Mouse (Mus musculus) heart, embryonic 13.5 days (tissue): ENCODE results near the gene Prkag1. TPM values are rescaled to one million over a fixed set of nuclear protein-coding genes. Genes with fewer than 3 reads are reported as not detected.

Experiments
- ATAC-seq: fragments of 200-750 bp; cut with Nextera tagmentation; 2 replicates; pipeline ENCODE4 v1.8.0; 2017; ENCODE audit warnings: moderate TSS enrichment; ENCODE audit not compliant: insufficient number of reproducible peaks, low FRiP score, low TSS enrichment; ENCODE audit errors: extremely low read depth
- H3K27ac ChIP-seq: fragments of 300-500 bp; sonication (generic); replicated peaks from 2 replicates; pipeline ENCODE4 v1.5.1; 2015; ENCODE audit warnings: moderate library complexity, mild to moderate bottlenecking, inconsistent platforms
- H3K27me3 ChIP-seq: fragments of 300-500 bp; sonication (generic); replicated peaks from 2 replicates; pipeline ENCODE4 v1.6.1; 2015; ENCODE audit warnings: mild to moderate bottlenecking, inconsistent platforms
- H3K36me3 ChIP-seq: fragments of 300-500 bp; sonication (generic); 2 replicates; pipeline ENCODE4 v1.6.1; 2015; ENCODE audit warnings: mild to moderate bottlenecking, inconsistent platforms
- H3K4me1 ChIP-seq: fragments of 300-500 bp; sonication (generic); 2 replicates; pipeline ENCODE4 v1.6.1; 2015; ENCODE audit warnings: inconsistent platforms
- H3K4me2 ChIP-seq: fragments of 300-500 bp; sonication (generic); 2 replicates; pipeline ENCODE4 v1.6.1; 2015; ENCODE audit warnings: inconsistent platforms, mild to moderate bottlenecking, moderate library complexity
- H3K4me3 ChIP-seq: fragments of 300-500 bp; sonication (generic); 2 replicates; pipeline ENCODE4 v1.5.1; 2015; ENCODE audit warnings: moderate library complexity, mild to moderate bottlenecking, inconsistent platforms
- H3K9ac ChIP-seq: fragments of 300-500 bp; sonication (generic); 2 replicates; pipeline ENCODE4 v1.6.1; 2015; ENCODE audit warnings: inconsistent platforms, mild to moderate bottlenecking, moderate library complexity
- H3K9me3 ChIP-seq: fragments of 300-500 bp; sonication (generic); 2 replicates; pipeline ENCODE4 v1.6.1; 2016; ENCODE audit warnings: inconsistent platforms
- WGBS: fragments of 180-500 bp; shearing (Covaris S2); methylation state at CpG from one replicate; pipeline ENCODE4 v1.1.7; 2015; ENCODE audit warnings: mixed read lengths; 5-methylcytosine and 5-hydroxymethylcytosine counted together
- polyA plus RNA-seq: library from polyadenylated mRNA; unstranded; fragments of >200 nt; fragmentation: Nextera tagmentation; extraction: Ambion mirVana; gene quantifications from 2 replicates; pipeline ENCODE4 v1.2.1, GENCODE M21; 2015

The Prkag1 gene
- polyA plus RNA-seq, 1 experiment from 2014 or later, result 88.3 TPM

DNA sequence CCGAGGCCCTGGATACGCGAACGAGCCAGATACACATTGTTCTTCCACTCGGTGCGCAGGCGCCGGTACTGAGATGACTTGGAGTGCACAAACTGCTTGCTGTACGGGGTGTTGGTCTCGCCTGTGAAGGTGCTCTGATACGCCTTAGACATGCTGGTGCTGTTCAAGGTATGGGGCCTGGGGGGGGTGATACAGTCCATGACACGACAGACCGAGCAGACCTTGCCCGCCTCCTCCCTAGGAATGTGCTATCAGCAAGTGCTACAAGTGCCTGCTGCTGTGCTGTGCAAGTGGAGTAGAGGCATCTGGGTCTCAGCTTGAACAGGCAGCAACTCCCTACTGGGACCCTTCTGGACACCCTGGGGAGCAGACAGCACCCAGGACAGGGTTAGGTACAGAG is 4.0 kb upstream of the Prkag1 start:
- H3K36me3 ChIP-seq, result peaks cover 75% of the 10 kb centered on the region
- 70% methylated on average over 14 of the region's 14 CpGs for WGBS
- H3K27me3 ChIP-seq, result no peaks in the 10 kb centered on the region
- 0 out of 2 replicates have a peak overlapping the region, but pooled peaks have one; percentile 11 for H3K9ac ChIP-seq
- H3K27ac ChIP-seq, result peak overlapping the region; percentile 42
- H3K4me1 ChIP-seq, result peaks cover 32% of the 10 kb centered on the region
- H3K9me3 ChIP-seq, result no peaks in the 10 kb centered on the region
- no peak for ATAC-seq
- H3K4me3 ChIP-seq, result no peak overlapping the region
- H3K4me2 ChIP-seq, result no peak overlapping the region

DNA sequence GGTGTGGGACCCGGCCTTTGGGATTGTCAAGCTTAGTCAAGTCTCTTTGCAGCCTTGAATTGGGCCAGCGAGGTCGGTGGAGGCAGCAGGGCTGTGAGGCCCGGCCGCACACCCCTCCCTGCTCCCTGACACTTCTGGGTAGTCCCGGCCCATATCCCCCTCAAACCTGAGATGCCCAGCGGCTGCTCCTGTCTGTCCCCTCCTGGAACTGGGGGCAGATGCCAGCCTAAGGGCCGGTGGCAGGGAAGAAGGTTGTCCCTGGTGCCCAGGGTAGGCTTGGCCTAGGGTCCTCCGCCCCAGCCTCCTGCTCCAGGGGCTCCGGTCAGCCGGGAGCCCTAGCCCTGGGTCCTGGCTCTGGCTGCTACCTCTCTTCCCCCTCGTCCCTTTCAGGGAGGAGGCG is 2.7 kb upstream of the Prkag1 start:
- Histone ChIP-seq H3K9ac (no peak overlapping the region), H3K36me3 (peaks cover 66% of the 10 kb centered on the region), H3K9me3 (no peaks in the 10 kb centered on the region), H3K4me1 (peaks cover 44% of the 10 kb centered on the region), H3K4me2 (no peak overlapping the region), H3K4me3 (no peak overlapping the region), H3K27ac (no peak overlapping the region), H3K27me3 (no peaks in the 10 kb centered on the region)
- 84% methylated on average over 13 of the region's 13 CpGs for WGBS
- no peak for ATAC-seq

DNA sequence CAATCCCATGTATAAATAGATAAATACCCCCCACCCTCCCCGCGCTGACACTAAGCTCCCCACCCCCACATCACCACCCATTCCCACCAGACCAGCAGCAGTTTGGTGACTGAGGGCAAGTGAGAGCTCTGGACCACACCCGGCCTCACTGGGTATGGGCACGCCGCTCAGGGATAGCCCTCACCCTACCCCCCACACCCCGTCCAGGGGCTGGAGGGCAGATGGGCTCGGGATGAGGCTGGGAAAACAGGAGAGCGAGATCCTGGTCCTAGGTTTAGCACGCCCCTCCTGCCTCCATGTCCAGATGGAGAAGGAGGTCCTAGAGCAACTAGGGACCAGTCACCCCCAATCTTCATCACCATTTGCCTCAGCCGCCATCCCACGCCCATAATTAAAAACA is 2.0 kb upstream of the Prkag1 start:
- H3K4me3 ChIP-seq, result no peak overlapping the region
- no peak overlapping the region; the same call in 1 of the 2 replicates for H3K27ac ChIP-seq
- H3K36me3 ChIP-seq, result peaks cover 60% of the 10 kb centered on the region
- peaks cover 50% of the 10 kb centered on the region for H3K4me1 ChIP-seq
- H3K9me3 ChIP-seq, result no peaks in the 10 kb centered on the region
- 76% methylated on average over 11 of the region's 11 CpGs for WGBS
- H3K4me2 ChIP-seq, result no peak overlapping the region
- H3K27me3 ChIP-seq, result no peaks in the 10 kb centered on the region
- H3K9ac ChIP-seq, result peak overlapping the region; percentile 7; the same call in 1 of the 2 replicates
- ATAC-seq, result no peak

DNA sequence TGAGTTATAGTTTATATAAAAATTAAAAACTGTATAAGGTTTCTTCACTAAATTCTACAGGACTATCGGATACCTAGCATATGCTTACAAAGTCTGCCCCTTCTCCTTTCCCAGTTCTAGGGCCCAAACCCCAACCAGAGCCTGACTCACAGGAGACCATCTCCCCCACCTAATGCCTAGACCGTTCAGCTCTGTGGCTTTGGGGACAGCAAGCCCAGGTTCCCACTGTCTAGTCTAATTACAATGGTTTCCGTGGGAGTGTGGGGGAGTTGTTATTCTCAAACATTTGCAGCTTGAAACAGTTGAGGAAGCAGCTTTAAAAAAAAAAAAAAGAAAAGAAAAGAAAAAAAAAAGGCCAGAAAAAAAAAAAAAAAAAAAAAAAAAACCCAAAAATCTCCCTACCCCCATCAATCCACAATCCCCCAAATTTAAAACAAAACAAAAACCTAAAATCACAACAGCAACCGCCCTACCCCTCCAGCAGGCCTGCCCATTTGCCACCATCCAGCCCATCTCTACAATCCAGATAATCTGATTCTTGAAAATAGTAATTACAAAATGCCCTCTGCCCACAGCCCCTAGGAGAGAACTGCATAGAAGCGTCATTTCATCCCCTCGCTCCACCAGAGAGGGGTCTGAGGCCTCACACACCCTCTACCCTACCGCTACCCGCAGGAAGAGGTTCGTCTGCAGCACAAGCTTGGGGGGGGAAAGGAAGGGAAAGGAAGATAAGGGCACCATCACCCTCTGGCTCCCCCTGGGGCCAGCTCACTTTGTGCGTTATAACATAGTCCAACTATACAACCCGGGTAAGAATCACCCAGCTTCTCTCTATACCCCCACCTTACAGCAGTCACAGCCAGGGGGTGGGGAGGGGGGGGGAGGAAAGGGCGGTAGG is 1.1 kb upstream of the Prkag1 start:
- no peaks in the 10 kb centered on the region for H3K9me3 ChIP-seq
- peak overlapping the region; percentile 99 for H3K27ac ChIP-seq
- H3K9ac ChIP-seq, result peak overlapping the region; percentile 95
- no peaks in the 10 kb centered on the region for H3K27me3 ChIP-seq
- ATAC-seq, result no peak
- H3K4me1 ChIP-seq, result peaks cover 59% of the 10 kb centered on the region
- peaks cover 57% of the 10 kb centered on the region for H3K36me3 ChIP-seq
- peak overlapping the region; percentile 75 for H3K4me2 ChIP-seq
- 47% methylated on average over 12 of the region's 12 CpGs for WGBS
- no peak overlapping the region for H3K4me3 ChIP-seq

DNA sequence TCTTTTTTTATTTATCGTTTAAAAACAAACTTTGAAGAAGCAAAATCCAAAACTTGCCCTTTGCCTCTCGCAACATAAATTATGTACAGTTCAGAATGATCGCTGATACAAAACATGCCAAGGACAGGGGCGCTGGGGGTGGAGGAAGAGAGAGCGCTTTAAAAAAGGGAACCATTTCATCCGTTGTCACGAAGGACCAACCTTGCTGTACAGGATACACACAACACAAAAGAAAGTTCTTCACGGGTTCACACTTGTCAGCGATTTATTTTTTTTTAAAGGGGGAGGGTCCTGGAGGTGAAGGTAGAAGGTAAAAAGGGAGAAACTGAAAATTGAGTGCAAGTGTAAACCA is 339 bp upstream of the Prkag1 start:
- peak overlapping the region; percentile 75 for H3K4me2 ChIP-seq
- 15% methylated on average over 9 of the region's 9 CpGs for WGBS
- no peaks in the 10 kb centered on the region for H3K9me3 ChIP-seq
- ATAC-seq, result no peak
- peaks cover 50% of the 10 kb centered on the region for H3K36me3 ChIP-seq
- H3K27me3 ChIP-seq, result no peaks in the 10 kb centered on the region
- H3K9ac ChIP-seq, result peak overlapping the region; percentile 95
- peaks cover 65% of the 10 kb centered on the region for H3K4me1 ChIP-seq
- peak overlapping the region; percentile 85 for H3K4me3 ChIP-seq
- peak overlapping the region; percentile 99 for H3K27ac ChIP-seq

DNA sequence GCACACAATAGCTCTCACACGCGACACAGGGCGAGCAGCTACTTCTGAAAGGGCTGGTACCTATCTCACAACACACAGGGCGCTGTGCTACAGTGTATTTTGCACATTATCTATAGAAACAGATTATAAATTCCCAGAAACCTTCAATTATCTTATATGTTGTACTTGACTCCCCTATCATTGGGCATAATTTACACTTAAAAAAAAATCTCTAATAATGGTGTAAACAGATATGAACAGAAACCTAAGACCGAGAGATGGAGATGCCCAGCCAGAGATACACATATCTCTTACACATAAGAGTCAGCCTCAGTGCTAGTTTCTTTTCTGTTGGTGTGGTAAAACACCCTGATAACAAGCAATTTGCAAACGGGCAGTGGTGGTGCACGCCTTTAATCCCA is 3.7 kb downstream of the Prkag1 start:
- no peak overlapping the region; the same call in 1 of the 2 replicates for H3K4me2 ChIP-seq
- no peak overlapping the region for H3K9ac ChIP-seq
- no peaks in the 10 kb centered on the region for H3K9me3 ChIP-seq
- WGBS, result 70% methylated on average over 7 of the region's 7 CpGs
- H3K4me3 ChIP-seq, result no peak overlapping the region
- peaks cover 42% of the 10 kb centered on the region for H3K36me3 ChIP-seq
- H3K4me1 ChIP-seq, result peaks cover 41% of the 10 kb centered on the region
- H3K27me3 ChIP-seq, result no peaks in the 10 kb centered on the region
- no peak for ATAC-seq
- H3K27ac ChIP-seq, result no peak overlapping the region

DNA sequence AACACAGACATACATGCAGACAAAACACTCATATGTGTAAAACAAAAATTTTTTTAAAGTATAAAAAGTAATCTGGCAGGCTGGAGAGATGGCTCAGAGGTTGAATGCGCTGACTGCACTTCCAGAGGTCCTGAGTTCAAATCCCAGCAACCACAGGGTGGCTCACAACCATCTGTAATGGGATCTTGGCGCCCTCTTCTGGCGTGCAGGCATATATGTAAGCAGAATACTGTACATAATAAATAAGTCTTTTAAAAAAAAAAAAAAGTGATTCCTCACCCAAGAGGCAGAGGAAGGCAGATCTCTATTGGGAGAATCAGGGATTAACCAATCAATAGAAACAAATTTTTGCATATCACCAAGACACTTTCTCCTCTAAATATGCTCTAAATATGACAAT is 7.9 kb downstream of the Prkag1 start:
- Histone ChIP-seq H3K27ac (no peak overlapping the region), H3K9ac (no peak overlapping the region), H3K4me2 (no peak overlapping the region), H3K27me3 (no peaks in the 10 kb centered on the region), H3K4me3 (no peak overlapping the region), H3K4me1 (peaks cover 31% of the 10 kb centered on the region), H3K36me3 (peaks cover 74% of the 10 kb centered on the region), H3K9me3 (no peaks in the 10 kb centered on the region)
- 70% methylated on average over 3 of the region's 3 CpGs for WGBS
- ATAC-seq, result no peak

DNA sequence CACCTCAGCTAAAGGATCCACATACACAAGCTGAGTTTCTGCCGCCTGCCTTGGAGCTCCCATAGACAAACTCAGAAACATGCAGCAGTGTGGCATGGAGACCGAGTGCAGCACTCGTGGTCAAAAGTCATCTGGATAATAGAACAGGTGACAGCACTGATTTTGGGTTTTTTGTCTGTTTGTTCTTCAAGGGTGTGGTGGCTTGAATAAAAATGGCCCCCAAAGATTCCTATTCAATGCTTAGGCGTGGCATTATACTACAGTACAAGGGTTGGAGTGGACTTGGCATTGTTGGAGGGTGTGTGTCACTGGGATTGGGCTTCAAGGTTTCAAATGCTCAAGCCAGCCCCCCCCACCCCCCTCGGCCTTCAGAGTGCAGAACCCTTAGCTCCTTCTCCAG is 9.2 kb downstream of the Prkag1 start:
- no peak for ATAC-seq
- H3K27me3 ChIP-seq, result no peaks in the 10 kb centered on the region
- 86% methylated on average over 5 of the region's 5 CpGs for WGBS

DNA sequence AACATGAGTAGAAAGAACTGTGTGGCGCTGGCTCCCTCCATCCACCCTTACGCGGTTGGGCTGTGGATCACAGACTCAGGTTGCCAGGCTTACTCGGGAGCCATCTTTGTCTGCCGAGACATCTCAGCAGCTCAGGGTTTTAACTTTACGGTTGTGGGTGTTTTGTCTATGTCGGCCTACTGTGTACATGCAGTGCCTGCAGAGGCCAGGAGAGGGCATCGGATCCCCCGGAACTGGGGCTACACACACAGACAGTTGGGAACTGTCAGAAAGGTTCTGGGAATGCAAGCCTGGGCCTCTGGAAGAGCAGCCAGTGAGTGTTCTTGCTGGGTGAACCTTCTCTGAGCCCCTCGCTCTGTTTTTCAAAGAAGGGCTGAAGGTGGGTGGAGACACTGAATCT is 9.9 kb downstream of the Prkag1 start:
- Histone ChIP-seq H3K4me2 (no peak overlapping the region), H3K27me3 (no peaks in the 10 kb centered on the region), H3K4me1 (peaks cover 15% of the 10 kb centered on the region), H3K9ac (no peak overlapping the region; the same call in 1 of the 2 replicates), H3K36me3 (peaks cover 84% of the 10 kb centered on the region), H3K9me3 (no peaks in the 10 kb centered on the region), H3K27ac (no peak overlapping the region), H3K4me3 (no peak overlapping the region)
- no peak for ATAC-seq
- WGBS, result 39% methylated on average over 10 of the region's 10 CpGs

More for the DNA sequence above, 9.2 kb downstream of the Prkag1 start:
- H3K9ac ChIP-seq, result no peak overlapping the region
- no peak overlapping the region for H3K4me2 ChIP-seq
- no peak overlapping the region for H3K4me3 ChIP-seq
- H3K9me3 ChIP-seq, result no peaks in the 10 kb centered on the region
- peaks cover 18% of the 10 kb centered on the region for H3K4me1 ChIP-seq
- H3K36me3 ChIP-seq, result peaks cover 77% of the 10 kb centered on the region
- H3K27ac ChIP-seq, result no peak overlapping the region

DNA sequence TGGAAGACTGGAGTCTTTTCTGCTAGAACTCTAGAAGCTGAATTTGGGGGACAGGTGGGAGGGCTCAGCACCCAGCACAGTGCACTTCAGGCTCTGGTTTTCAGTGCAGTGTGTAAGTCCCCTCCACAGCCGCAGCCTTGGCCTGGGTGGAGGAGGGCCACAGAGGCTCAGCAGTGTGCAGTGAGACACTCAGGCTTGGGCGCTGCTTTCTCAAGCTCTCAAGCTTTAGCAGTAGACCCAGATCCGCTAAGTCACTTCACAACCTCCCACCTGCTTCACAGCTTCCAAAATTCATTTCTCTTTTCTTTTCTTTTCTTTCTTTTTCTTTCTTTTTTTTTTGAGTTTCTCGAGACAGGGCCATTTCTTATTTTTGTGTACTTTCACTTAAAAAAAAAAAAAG is 10.4 kb downstream of the Prkag1 start:
- peak overlapping the region; percentile 64 for H3K27ac ChIP-seq
- H3K9ac ChIP-seq, result peak overlapping the region; percentile 35; the same call in 1 of the 2 replicates
- H3K4me3 ChIP-seq, result no peak overlapping the region
- ATAC-seq, result no peak
- H3K27me3 ChIP-seq, result no peaks in the 10 kb centered on the region
- peaks cover 15% of the 10 kb centered on the region for H3K4me1 ChIP-seq
- 69% methylated on average over 4 of the region's 4 CpGs for WGBS
- no peaks in the 10 kb centered on the region for H3K9me3 ChIP-seq
- H3K36me3 ChIP-seq, result peaks cover 87% of the 10 kb centered on the region
- no peak overlapping the region for H3K4me2 ChIP-seq

DNA sequence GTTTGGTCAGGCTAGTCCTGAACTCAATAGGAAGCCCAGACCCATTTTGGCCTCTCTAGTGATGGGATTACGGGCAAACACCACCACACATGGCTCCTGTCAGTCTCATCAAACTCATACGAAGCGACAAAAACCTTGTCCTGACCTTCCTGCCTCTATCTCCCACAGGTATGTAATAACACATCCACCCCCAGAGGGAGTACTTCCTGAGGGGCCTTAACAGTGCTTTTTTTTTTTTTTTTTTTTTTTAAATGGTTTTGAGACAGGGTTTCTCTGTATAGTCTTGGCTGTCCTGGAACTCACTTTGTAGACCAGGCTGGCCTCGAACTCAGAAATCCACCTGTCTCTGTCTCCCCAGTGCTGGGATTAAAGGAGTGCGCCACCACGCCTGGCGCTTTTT is 13.2 kb downstream of the Prkag1 start:
- no peak for ATAC-seq
- WGBS, result 92% methylated on average over 7 of the region's 7 CpGs
- H3K9ac ChIP-seq, result no peak overlapping the region
- H3K36me3 ChIP-seq, result peaks cover 89% of the 10 kb centered on the region
- no peaks in the 10 kb centered on the region for H3K9me3 ChIP-seq
- peaks cover 15% of the 10 kb centered on the region for H3K4me1 ChIP-seq
- no peak overlapping the region for H3K4me3 ChIP-seq
- no peak overlapping the region for H3K4me2 ChIP-seq
- no peaks in the 10 kb centered on the region for H3K27me3 ChIP-seq
- no peak overlapping the region for H3K27ac ChIP-seq
